Mouse (Mus musculus) hematopoietic stem cell, adult 5-6 weeks (primary cell): ENCODE data around the gene Gm11564. TPM values are rescaled to one million over a fixed set of nuclear protein-coding genes. Genes with fewer than 3 reads are reported as not detected.
"Not testable (repeated sequence)": the region's sequence is repeated elsewhere in the genome, so short reads cannot be mapped to it uniquely, and the experiment has no call there.

ENCODE experiments used
- ATAC-seq, 2 experiments: fragments of 125-278 bp in 1 of 2; replicated peaks in 1 of 2; 2 replicates each; pipeline ENCODE4 v1.8.0; 2016 to 2017; ENCODE audit warnings: inconsistent platforms in 2 of 2, mild to moderate bottlenecking in 2 of 2, moderate number of reproducible peaks in 2 of 2, low read depth in 1 of 2, moderate TSS enrichment in 1 of 2; ENCODE audit not compliant: low FRiP score in 2 of 2, poor library complexity in 2 of 2, severe bottlenecking in 2 of 2, insufficient read depth in 1 of 2, low TSS enrichment in 1 of 2
- total RNA-seq: library from RNA; stranded (forward); fragments of 172-1452, 232-1000 nt; gene quantifications from 2 replicates; pipeline ENCODE4 v1.2.3, GENCODE M21; 2017

Gm11564 gene
- not detected in 2 replicates for total RNA-seq

GRCm38 (mm10) chr11:99815566-99815965 lies at the start of gene Gm11564:
Gm11564 (minus strand) TSS chr11:99815666.
- not testable (repeated sequence) for ATAC-seq

GRCm38 (mm10) chr11:99864176-99864575 lies 48.7 kb upstream of the Gm11564 start, which contains the start of gene Gm11559:
Gm11559 (plus strand) TSS chr11:99864476.
- not testable (repeated sequence) for ATAC-seq

- no peak for ATAC-seq
These were observed 43.3 kb upstream of the Gm11564 start for GRCm38 (mm10) chr11:99858761-99859160.

GRCm38 (mm10) chr11:99857617-99858016 lies 42.2 kb upstream of the Gm11564 start, which contains the start of gene Gm11568:
Gm11568 (plus strand) TSS chr11:99857917.
- no peak for ATAC-seq

- ATAC-seq, result no peak
These were observed 38.7 kb upstream of the Gm11564 start for GRCm38 (mm10) chr11:99854121-99854520.

- ATAC-seq, result no peak
These were observed 36.0 kb upstream of the Gm11564 start, which contains the start of gene Krtap4-16 for GRCm38 (mm10) chr11:99851508-99851907. Krtap4-16 (minus strand) TSS chr11:99851608.

GRCm38 (mm10) chr11:99846746-99847145 lies 31.3 kb upstream of the Gm11564 start:
- ATAC-seq, result no peak

GRCm38 (mm10) chr11:99842185-99842584 lies 26.7 kb upstream of the Gm11564 start:
- no peak for ATAC-seq

GRCm38 (mm10) chr11:99837966-99838365 lies 22.5 kb upstream of the Gm11564 start, which contains the start of gene 2300003K06Rik:
2300003K06Rik (minus strand) TSS chr11:99838066.
- ATAC-seq, result no peak

GRCm38 (mm10) chr11:99809792-99810191 lies 5.7 kb downstream of the Gm11564 start, which contains the start of gene Krtap4-13:
Krtap4-13 (minus strand) TSS chr11:99809892.
- not testable (repeated sequence) for ATAC-seq

GRCm38 (mm10) chr11:99804346-99804745 lies 11.1 kb downstream of the Gm11564 start, which contains the start of gene Gm11554:
Gm11554 (minus strand) TSS chr11:99804446.
- not testable (repeated sequence) for ATAC-seq

- not testable (repeated sequence) for ATAC-seq
These were observed 16.6 kb downstream of the Gm11564 start, which contains the start of gene Gm11569 for GRCm38 (mm10) chr11:99798832-99799231. Gm11569 (minus strand) TSS chr11:99798932.

- ATAC-seq, result no peak
These were observed 22.1 kb downstream of the Gm11564 start, which contains the start of gene Gm11596 for GRCm38 (mm10) chr11:99793367-99793766. Gm11596 (minus strand) TSS chr11:99793467.

GRCm38 (mm10) chr11:99784900-99785299 lies 30.6 kb downstream of the Gm11564 start, which contains the start of gene Krtap4-9:
Krtap4-9 (plus strand) TSS chr11:99785200.
- not testable (repeated sequence) for ATAC-seq

- no peak for ATAC-seq
These were observed 34.9 kb downstream of the Gm11564 start, which contains the start of gene Krtap4-8 for GRCm38 (mm10) chr11:99780604-99781003. Krtap4-8 (minus strand) TSS chr11:99780704.

GRCm38 (mm10) chr11:99778401-99778800 lies 37.1 kb downstream of the Gm11564 start:
- ATAC-seq, result no peak

GRCm38 (mm10) chr11:99772813-99773212 lies 42.7 kb downstream of the Gm11564 start, which contains the start of gene Gm11595:
Gm11595 (minus strand) TSS chr11:99772913.
- ATAC-seq, result not testable (repeated sequence)

- ATAC-seq, result no peak
These were observed 47.1 kb downstream of the Gm11564 start for GRCm38 (mm10) chr11:99768410-99768809.
